Mouse (Mus musculus): ENCODE data around the gene Snx33. TPM values are rescaled to one million over a fixed set of nuclear protein-coding genes. Genes with fewer than 3 reads are reported as not detected.

Gene Snx33
- 9.6 TPM for polyA plus RNA-seq (2017; shearing (Covaris generic))

GRCm38 (mm10) chr9:56928041-56928811 is at the start of gene Snx33:
Gene Snx33 (minus strand): TSS chr9:56928371.

GRCm38 (mm10) chr9:56950414-56951400 is 22.5 kb upstream of the Snx33 start, which contains the start of gene Snupn:
Gene Snupn (plus strand): TSS chr9:56950878.

GRCm38 (mm10) chr9:56937223-56938160 is 9.3 kb upstream of the Snx33 start, which contains the start of gene Imp3:
Gene Imp3 (plus strand): TSS chr9:56937475.

Other genes starting within 250 kb of the Snx33 start
- gene Lingo1, start 131.9 kb downstream of the Snx33 start, polyA plus RNA-seq (2017; shearing (Covaris generic)) = not detected
- not detected for gene Odf3l1, start 63.7 kb downstream of the Snx33 start, polyA plus RNA-seq (2017; shearing (Covaris generic))
- 0.07 TPM for gene Cspg4, start 63.3 kb downstream of the Snx33 start, polyA plus RNA-seq (2017; shearing (Covaris generic))
- 92.1 TPM for gene Imp3, start 9.1 kb upstream of the Snx33 start, polyA plus RNA-seq (2017; shearing (Covaris generic))
- gene Snupn, start 22.5 kb upstream of the Snx33 start, polyA plus RNA-seq (2017; shearing (Covaris generic)) = 15.2 TPM
- 19.0 TPM for gene Ptpn9, start 66.6 kb upstream of the Snx33 start, polyA plus RNA-seq (2017; shearing (Covaris generic))
- gene Sin3a, start 143.7 kb upstream of the Snx33 start, polyA plus RNA-seq (2017; shearing (Covaris generic)) = 39.6 TPM
- 75.6 TPM for gene Man2c1, start 202.3 kb upstream of the Snx33 start, polyA plus RNA-seq (2017; shearing (Covaris generic))
- 30.6 TPM for gene Neil1, start 219.9 kb upstream of the Snx33 start, polyA plus RNA-seq (2017; shearing (Covaris generic))
- 303 TPM for gene Commd4, start 230.0 kb upstream of the Snx33 start, polyA plus RNA-seq (2017; shearing (Covaris generic))

All from CD4-positive, CD25-positive, alpha-beta regulatory T cell (primary cell).